Mouse (Mus musculus) testis, adult 2 months (tissue): ENCODE results near the gene Copz2.

ENCODE experiments used
- CTCF ChIP-seq: fragments of 200-500 bp; IDR thresholded peaks from 2 replicates; pipeline ENCODE4 v1.5.1; 2012; ENCODE audit warnings: low read depth, mild to moderate bottlenecking, inconsistent platforms, low read length, moderate library complexity; ENCODE audit not compliant: control insufficient read depth, insufficient read depth, insufficient replicate concordance
- POLR2A ChIP-seq: fragments of 200-500 bp; IDR thresholded peaks from 2 replicates; pipeline ENCODE4 v1.6.1; 2012; ENCODE audit warnings: low read depth, mild to moderate bottlenecking, inconsistent platforms, low read length, moderate library complexity; ENCODE audit not compliant: control insufficient read depth

- TF ChIP-seq CTCF (no peak), POLR2A (no peak)
Measured at GRCm38 (mm10) chr11:96815895-96816294, 33.8 kb upstream of the Copz2 start.
